Mouse (Mus musculus) kidney, embryonic 16.5 days (tissue): ENCODE results near the gene Inca1. TPM values are rescaled to one million over a fixed set of nuclear protein-coding genes. Genes with fewer than 3 reads are reported as not detected.

Experiments
- ATAC-seq: fragments of 200-750 bp; cut with Nextera tagmentation; 2 replicates; pipeline ENCODE4 v1.8.0; 2017; ENCODE audit warnings: moderate TSS enrichment; ENCODE audit not compliant: low FRiP score, low TSS enrichment
- H3K27ac ChIP-seq: fragments of 300-500 bp; sonication (generic); 2 replicates; pipeline ENCODE4 v1.5.1; 2014; ENCODE audit warnings: low read length
- H3K27me3 ChIP-seq: fragments of 300-500 bp; sonication (generic); 2 replicates; pipeline ENCODE4 v1.6.1; 2014; ENCODE audit warnings: low read length, control low read depth, mixed read lengths; ENCODE audit not compliant: insufficient read depth
- H3K36me3 ChIP-seq: fragments of 300-500 bp; sonication (generic); 2 replicates; pipeline ENCODE4 v1.6.1; 2014; ENCODE audit warnings: low read length, control low read depth, mixed read lengths; ENCODE audit not compliant: insufficient read depth
- H3K4me1 ChIP-seq: fragments of 300-500 bp; sonication (generic); 2 replicates; pipeline ENCODE4 v1.6.1; 2014; ENCODE audit warnings: low read length, control low read depth, mixed read lengths; ENCODE audit not compliant: insufficient read depth
- H3K4me2 ChIP-seq: fragments of 300-500 bp; sonication (generic); replicated peaks from 2 replicates; pipeline ENCODE4 v1.6.1; 2014; ENCODE audit warnings: low read depth, low read length
- H3K4me3 ChIP-seq: fragments of 300-500 bp; sonication (generic); 2 replicates; pipeline ENCODE4 v1.5.1; 2014; ENCODE audit warnings: mild to moderate bottlenecking, low read length
- H3K9ac ChIP-seq: fragments of 300-500 bp; sonication (generic); replicated peaks from 2 replicates; pipeline ENCODE4 v1.6.1; 2014; ENCODE audit warnings: low read length
- H3K9me3 ChIP-seq: fragments of 300-500 bp; sonication (generic); 2 replicates; pipeline ENCODE4 v1.6.1; 2016; ENCODE audit warnings: low read length, control low read depth
- WGBS: fragments of 180-500 bp; shearing (Covaris S2); extraction: QIAGEN DNeasy Blood & Tissue Kit; methylation state at CpG from one replicate; pipeline ENCODE4 v1.1.7; 2014; 5-methylcytosine and 5-hydroxymethylcytosine counted together
- polyA plus RNA-seq: library from polyadenylated mRNA; unstranded; fragments of >200 nt; fragmentation: Nextera tagmentation; extraction: Ambion mirVana; gene quantifications from 2 replicates; pipeline ENCODE4 v1.2.1, GENCODE M21; 2015

Gene Inca1
- polyA plus RNA-seq, 1 experiment from 2014 or later: 1.6 TPM

GRCm38 (mm10) chr11:70706127-70706526, 6.2 kb upstream of the Inca1 start:
- Histone ChIP-seq H3K4me3 (no peak overlapping the region), H3K4me1 (peaks cover 16% of the 10 kb centered on the region), H3K27me3 (no peaks in the 10 kb centered on the region), H3K27ac (no peak overlapping the region), H3K9ac (no peak overlapping the region), H3K36me3 (peaks cover 66% of the 10 kb centered on the region), H3K4me2 (no peak overlapping the region), H3K9me3 (no peaks in the 10 kb centered on the region)
- no peak for ATAC-seq
- WGBS: 75% methylated on average over 3 of the region's 3 CpGs

- Histone ChIP-seq H3K36me3 (peaks cover 38% of the 10 kb centered on the region), H3K27me3 (no peaks in the 10 kb centered on the region), H3K4me2 (no peak overlapping the region), H3K9ac (no peak overlapping the region; the same call in 1 of the 2 replicates), H3K4me1 (peaks cover 19% of the 10 kb centered on the region), H3K27ac (no peak overlapping the region), H3K4me3 (no peak overlapping the region), H3K9me3 (no peaks in the 10 kb centered on the region)
- ATAC-seq: no peak
- WGBS: 69% methylated on average over 6 of the region's 6 CpGs
Observed at GRCm38 (mm10) chr11:70702781-70703180, 2.8 kb upstream of the Inca1 start.

- no peaks in the 10 kb centered on the region for H3K9me3 ChIP-seq
- WGBS: 87% methylated on average over 6 of the region's 6 CpGs
- peaks cover 37% of the 10 kb centered on the region for H3K36me3 ChIP-seq
- H3K27ac ChIP-seq: no peak overlapping the region
- peak overlapping the region; percentile 96; the same call in 1 of the 2 replicates for H3K4me3 ChIP-seq
- no peaks in the 10 kb centered on the region for H3K27me3 ChIP-seq
- peaks cover 19% of the 10 kb centered on the region for H3K4me1 ChIP-seq
- ATAC-seq: no peak
- peak overlapping the region; percentile 94 for H3K9ac ChIP-seq
- H3K4me2 ChIP-seq: peak overlapping the region; percentile 74
Observed at GRCm38 (mm10) chr11:70701984-70702733, 2.2 kb upstream of the Inca1 start.

GRCm38 (mm10) chr11:70701221-70701955, 1.4 kb upstream of the Inca1 start:
- H3K27me3 ChIP-seq: no peaks in the 10 kb centered on the region
- H3K4me1 ChIP-seq: peaks cover 19% of the 10 kb centered on the region
- H3K4me2 ChIP-seq: peak overlapping the region; percentile 74
- H3K36me3 ChIP-seq: peaks cover 29% of the 10 kb centered on the region
- 4% methylated on average over 10 of the region's 10 CpGs for WGBS
- H3K9me3 ChIP-seq: no peaks in the 10 kb centered on the region
- H3K4me3 ChIP-seq: peak overlapping the region; percentile 96
- no peak; the same call in 1 of the 2 replicates for ATAC-seq
- peak overlapping the region; percentile 94 for H3K9ac ChIP-seq
- H3K27ac ChIP-seq: peak overlapping the region; percentile 97; the same call in 1 of the 2 replicates

- H3K36me3 ChIP-seq: peaks cover 21% of the 10 kb centered on the region; the same call in 1 of the 2 replicates
- H3K27me3 ChIP-seq: no peaks in the 10 kb centered on the region
- under 1% methylated on average over 34 of the region's 34 CpGs for WGBS
- H3K9ac ChIP-seq: peak overlapping the region; percentile 94
- H3K27ac ChIP-seq: peak overlapping the region; percentile 97
- peak; percentile 46 for ATAC-seq
- H3K9me3 ChIP-seq: no peaks in the 10 kb centered on the region
- H3K4me2 ChIP-seq: peak overlapping the region; percentile 74
- peaks cover 19% of the 10 kb centered on the region for H3K4me1 ChIP-seq
- H3K4me3 ChIP-seq: peak overlapping the region; percentile 96
Observed at GRCm38 (mm10) chr11:70700613-70701012, 658 bp upstream of the Inca1 start.

- no peak overlapping the region for H3K27ac ChIP-seq
- no peaks in the 10 kb centered on the region for H3K27me3 ChIP-seq
- no peak overlapping the region for H3K4me3 ChIP-seq
- H3K4me1 ChIP-seq: peaks cover 19% of the 10 kb centered on the region
- peaks cover 10% of the 10 kb centered on the region; the same call in 1 of the 2 replicates for H3K36me3 ChIP-seq
- WGBS: 84% methylated on average over 2 of the region's 2 CpGs
- no peak overlapping the region for H3K9ac ChIP-seq
- no peaks in the 10 kb centered on the region for H3K9me3 ChIP-seq
- no peak for ATAC-seq
- H3K4me2 ChIP-seq: no peak overlapping the region
Observed at GRCm38 (mm10) chr11:70699051-70699450, 904 bp downstream of the Inca1 start.

- H3K36me3 ChIP-seq: no peaks in the 10 kb centered on the region
- no peak overlapping the region for H3K27ac ChIP-seq
- no peaks in the 10 kb centered on the region for H3K27me3 ChIP-seq
- H3K4me3 ChIP-seq: no peak overlapping the region
- H3K4me2 ChIP-seq: no peak overlapping the region
- H3K9me3 ChIP-seq: no peaks in the 10 kb centered on the region
- H3K9ac ChIP-seq: no peak overlapping the region
- peaks cover 15% of the 10 kb centered on the region for H3K4me1 ChIP-seq
- no peak for ATAC-seq
- 79% methylated on average over 3 of the region's 3 CpGs for WGBS
Observed at GRCm38 (mm10) chr11:70697376-70697775, 2.6 kb downstream of the Inca1 start.

- 73% methylated on average over 3 of the region's 3 CpGs for WGBS
- no peak for ATAC-seq
- Histone ChIP-seq H3K4me3 (no peak overlapping the region), H3K9me3 (no peaks in the 10 kb centered on the region), H3K4me2 (no peak overlapping the region), H3K36me3 (no peaks in the 10 kb centered on the region), H3K4me1 (peaks cover 6% of the 10 kb centered on the region), H3K27ac (no peak overlapping the region), H3K9ac (no peak overlapping the region), H3K27me3 (no peaks in the 10 kb centered on the region)
Observed at GRCm38 (mm10) chr11:70693504-70693903, 6.5 kb downstream of the Inca1 start.

- Histone ChIP-seq H3K9me3 (no peaks in the 10 kb centered on the region), H3K4me3 (no peak overlapping the region), H3K36me3 (0 out of 2 replicates have a peak, but pooled peaks cover 6% of the 10 kb centered on the region), H3K27me3 (no peaks in the 10 kb centered on the region), H3K4me2 (no peak overlapping the region), H3K27ac (no peak overlapping the region), H3K9ac (no peak overlapping the region), H3K4me1 (peaks cover 19% of the 10 kb centered on the region)
- no peak for ATAC-seq
- 64% methylated on average over 4 of the region's 4 CpGs for WGBS
Observed at GRCm38 (mm10) chr11:70689578-70689977, 10.4 kb downstream of the Inca1 start.
